Mouse (Mus musculus) heart, embryonic 10.5 days (tissue): ENCODE results near the gene Slc10a7. TPM values are rescaled to one million over a fixed set of nuclear protein-coding genes. Genes with fewer than 3 reads are reported as not detected.
"Not testable (repeated sequence)": the region's sequence is repeated elsewhere in the genome, so short reads cannot be mapped to it uniquely, and the experiment has no call there.

Experiments used
- DNase-seq: peaks from one replicate; pipeline ENCODE4 v3.0.0-alpha.2; 2017; ENCODE audit warnings: low spot score
- H3K27ac ChIP-seq: fragments of 300-500 bp; sonication (generic); 2 replicates; pipeline ENCODE4 v1.5.1; 2016; ENCODE audit warnings: mild to moderate bottlenecking
- H3K27me3 ChIP-seq: fragments of 300-500 bp; sonication (generic); 2 replicates; pipeline ENCODE4 v1.6.1; 2016; ENCODE audit warnings: mild to moderate bottlenecking; ENCODE audit not compliant: poor library complexity, insufficient read depth, severe bottlenecking
- H3K36me3 ChIP-seq: fragments of 300-500 bp; sonication (generic); 2 replicates; pipeline ENCODE4 v1.6.1; 2016; ENCODE audit warnings: mild to moderate bottlenecking, moderate library complexity
- H3K4me1 ChIP-seq: fragments of 300-500 bp; sonication (generic); 2 replicates; pipeline ENCODE4 v1.6.1; 2016; ENCODE audit warnings: mild to moderate bottlenecking
- H3K4me3 ChIP-seq: fragments of 300-500 bp; sonication (generic); 2 replicates; pipeline ENCODE4 v1.5.1; 2016; ENCODE audit warnings: mild to moderate bottlenecking, moderate library complexity
- H3K9me3 ChIP-seq: fragments of 300-500 bp; sonication (generic); 2 replicates; pipeline ENCODE4 v1.6.1; 2016; ENCODE audit warnings: mild to moderate bottlenecking, moderate library complexity
- WGBS: fragments of 180-500 bp; shearing (Covaris S2); methylation state at CpG from one replicate; pipeline ENCODE4 v1.1.7; 2016; 5-methylcytosine and 5-hydroxymethylcytosine counted together
- polyA plus RNA-seq: library from polyadenylated mRNA; unstranded; fragments of >200 nt; fragmentation: Nextera tagmentation; extraction: Ambion mirVana; gene quantifications from 2 replicates; pipeline ENCODE4 v1.2.1, GENCODE M21; 2016

The Slc10a7 gene
- 9.2 and 10.0 TPM in 2 replicates for polyA plus RNA-seq

GRCm38 (mm10) chr8:78509273-78510031, at the start of gene Slc10a7:
Gene Slc10a7 (plus strand): TSS chr8:78509346.
- Histone ChIP-seq H3K27ac (peak within 1 kb of the TSS; percentile 100), H3K9me3 (no peaks in the 10 kb centered on the region), H3K36me3 (peaks cover 12% of the 10 kb centered on the region), H3K27me3 (no peaks in the 10 kb centered on the region), H3K4me1 (peaks cover 8% of the 10 kb centered on the region; the same call in 1 of the 2 replicates), H3K4me3 (peak within 1 kb of the TSS; percentile 95)
- WGBS, result under 1% methylated on average over 51 of the region's 51 CpGs
- DNase-seq, result peak; percentile 95

- no peaks in the 10 kb centered on the region for H3K9me3 ChIP-seq
Measured at GRCm38 (mm10) chr8:78463941-78464340, 45.2 kb upstream of the Slc10a7 start.

DNA sequence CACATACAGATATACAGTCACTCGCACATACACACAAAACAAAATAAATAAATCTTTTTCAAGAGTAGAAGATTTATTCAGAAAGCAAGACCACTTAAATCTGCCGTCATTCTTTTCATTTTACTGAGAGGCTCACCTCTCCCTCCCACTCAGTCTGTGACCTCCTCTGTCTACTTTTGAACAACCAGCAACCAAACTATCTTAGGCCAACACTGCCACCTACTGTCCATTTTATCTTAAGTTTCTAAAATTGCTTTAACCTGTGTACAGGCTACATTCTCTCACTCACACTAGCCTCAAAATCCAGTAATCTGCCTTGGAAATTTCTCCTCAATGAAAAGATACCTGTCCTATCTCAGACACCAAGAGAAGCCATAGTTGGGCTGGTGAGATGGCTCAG, 41.3 kb upstream of the Slc10a7 start:
- H3K4me3 ChIP-seq, result no peak overlapping the region
- no peak overlapping the region for H3K27ac ChIP-seq
- H3K27me3 ChIP-seq, result no peaks in the 10 kb centered on the region
- H3K9me3 ChIP-seq, result no peaks in the 10 kb centered on the region
- no peak for DNase-seq
- H3K36me3 ChIP-seq, result no peaks in the 10 kb centered on the region
- H3K4me1 ChIP-seq, result no peaks in the 10 kb centered on the region
- WGBS, result 80% methylated on average over 2 of the region's 2 CpGs

More at GRCm38 (mm10) chr8:78463941-78464340, 45.2 kb upstream of the Slc10a7 start:
- no peaks in the 10 kb centered on the region for H3K4me1 ChIP-seq
- 80% methylated on average over 2 of the region's 2 CpGs for WGBS
- H3K27ac ChIP-seq, result no peak overlapping the region
- H3K4me3 ChIP-seq, result no peak overlapping the region
- no peaks in the 10 kb centered on the region for H3K27me3 ChIP-seq
- DNase-seq, result no peak
- H3K36me3 ChIP-seq, result no peaks in the 10 kb centered on the region

- H3K36me3 ChIP-seq, result no peaks in the 10 kb centered on the region
- DNase-seq, result no peak
- 47% methylated on average over 6 of the region's 6 CpGs for WGBS
- H3K4me1 ChIP-seq, result no peaks in the 10 kb centered on the region
- H3K27me3 ChIP-seq, result no peaks in the 10 kb centered on the region
- H3K9me3 ChIP-seq, result no peaks in the 10 kb centered on the region
- no peak overlapping the region for H3K4me3 ChIP-seq
- no peak overlapping the region for H3K27ac ChIP-seq
Measured at GRCm38 (mm10) chr8:78477051-78477829, 31.9 kb upstream of the Slc10a7 start.

GRCm38 (mm10) chr8:78489733-78490132, 19.4 kb upstream of the Slc10a7 start:
- no peak for DNase-seq
- 80% methylated on average over 3 of the region's 3 CpGs for WGBS
- Histone ChIP-seq H3K27me3 (no peaks in the 10 kb centered on the region), H3K4me3 (no peak overlapping the region), H3K36me3 (no peaks in the 10 kb centered on the region), H3K4me1 (no peaks in the 10 kb centered on the region), H3K9me3 (no peaks in the 10 kb centered on the region), H3K27ac (no peak overlapping the region)

- Histone ChIP-seq H3K27me3 (no peaks in the 10 kb centered on the region), H3K4me3 (no peak overlapping the region), H3K27ac (no peak overlapping the region), H3K9me3 (no peaks in the 10 kb centered on the region), H3K4me1 (no peaks in the 10 kb centered on the region), H3K36me3 (no peaks in the 10 kb centered on the region)
- WGBS, result 43% methylated on average over 2 of the region's 2 CpGs
- DNase-seq, result no peak
Measured at GRCm38 (mm10) chr8:78493031-78493430, 16.1 kb upstream of the Slc10a7 start.

GRCm38 (mm10) chr8:78496273-78496672, 12.9 kb upstream of the Slc10a7 start:
- 92% methylated on average over 3 of the region's 3 CpGs for WGBS
- not testable (repeated sequence) for H3K36me3 ChIP-seq, H3K27me3 ChIP-seq, H3K4me1 ChIP-seq, H3K9me3 ChIP-seq, DNase-seq, H3K4me3 ChIP-seq, H3K27ac ChIP-seq

- Histone ChIP-seq H3K9me3 (no peaks in the 10 kb centered on the region), H3K4me3 (no peak overlapping the region), H3K36me3 (peaks cover 25% of the 10 kb centered on the region), H3K27ac (no peak overlapping the region), H3K4me1 (0 out of 2 replicates have a peak, but pooled peaks cover 4% of the 10 kb centered on the region), H3K27me3 (no peaks in the 10 kb centered on the region)
- 64% methylated on average over 2 of the region's 2 CpGs for WGBS
- no peak for DNase-seq
Measured at GRCm38 (mm10) chr8:78502706-78503105, 6.4 kb upstream of the Slc10a7 start.

- H3K4me1 ChIP-seq, result peaks cover 8% of the 10 kb centered on the region; the same call in 1 of the 2 replicates
- 1% methylated on average over 38 of the region's 38 CpGs for WGBS
- peak; percentile 79 for DNase-seq
- H3K9me3 ChIP-seq, result no peaks in the 10 kb centered on the region
- H3K27me3 ChIP-seq, result no peaks in the 10 kb centered on the region
- peak overlapping the region; percentile 100 for H3K27ac ChIP-seq
- peak overlapping the region; percentile 95 for H3K4me3 ChIP-seq
- peaks cover 25% of the 10 kb centered on the region for H3K36me3 ChIP-seq
Measured at GRCm38 (mm10) chr8:78507979-78508718, 997 bp upstream of the Slc10a7 start.

DNA sequence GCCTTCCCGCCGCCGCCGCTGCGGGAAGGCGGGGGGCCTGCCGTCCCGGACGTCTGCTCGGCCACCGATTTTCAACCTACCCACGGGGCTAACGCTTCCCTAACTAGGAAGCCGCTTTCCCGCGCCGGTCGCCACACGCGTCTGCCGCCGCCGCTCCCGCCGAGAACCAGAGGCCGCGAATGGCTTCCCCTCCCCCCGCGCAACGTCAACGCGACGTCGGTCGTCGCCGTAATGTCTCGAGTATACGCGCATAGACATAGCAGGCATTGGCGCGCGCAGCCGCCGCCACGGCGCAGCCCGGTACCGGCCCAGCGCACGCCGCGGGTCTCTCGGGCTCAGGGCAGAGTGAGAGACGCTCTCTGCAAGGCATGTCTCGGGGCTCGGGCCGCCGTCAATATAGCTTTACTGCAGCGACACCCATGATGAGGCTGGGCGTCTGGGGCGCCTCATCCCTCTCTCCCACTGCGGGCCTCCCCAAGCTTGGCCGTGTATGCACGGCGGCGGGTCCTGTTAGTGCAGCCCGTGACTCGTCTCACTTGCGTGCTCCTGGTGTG, 350 bp upstream of the Slc10a7 start, which contains the start of gene Rbmxl1:
Rbmxl1 (minus strand) TSS at position 180 of the 554 bp plus-strand sequence.
- H3K27me3 ChIP-seq, result no peaks in the 10 kb centered on the region
- peak; percentile 93 for DNase-seq
- WGBS, result under 1% methylated on average over 70 of the region's 70 CpGs
- H3K9me3 ChIP-seq, result no peaks in the 10 kb centered on the region
- H3K36me3 ChIP-seq, result peaks cover 19% of the 10 kb centered on the region
- peaks cover 8% of the 10 kb centered on the region; the same call in 1 of the 2 replicates for H3K4me1 ChIP-seq
- H3K4me3 ChIP-seq, result peak within 1 kb of the TSS; percentile 95
- peak within 1 kb of the TSS; percentile 100 for H3K27ac ChIP-seq

DNA sequence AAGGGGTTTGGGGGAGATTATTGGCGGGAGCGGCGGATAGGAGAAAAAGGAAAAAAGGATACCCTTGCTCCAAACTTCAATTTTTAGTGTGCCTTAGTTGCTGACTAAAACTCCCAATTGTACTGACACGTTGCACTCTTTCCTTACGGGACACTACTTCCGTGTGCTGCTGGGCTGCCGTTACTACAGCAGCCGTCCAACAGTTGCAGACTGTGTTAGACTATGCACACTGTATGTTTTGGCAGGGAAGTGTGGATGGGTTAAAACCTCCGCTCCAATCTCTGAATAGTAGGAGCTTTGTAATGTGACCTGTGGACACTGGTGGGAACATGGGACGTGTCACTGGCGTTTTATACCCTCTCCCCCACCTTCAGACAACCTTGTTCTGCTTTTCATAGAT, 948 bp downstream of the Slc10a7 start:
- H3K4me1 ChIP-seq, result peaks cover 8% of the 10 kb centered on the region; the same call in 1 of the 2 replicates
- H3K36me3 ChIP-seq, result peaks cover 6% of the 10 kb centered on the region
- no peaks in the 10 kb centered on the region for H3K9me3 ChIP-seq
- DNase-seq, result no peak
- H3K4me3 ChIP-seq, result peak overlapping the region; percentile 95
- no peaks in the 10 kb centered on the region for H3K27me3 ChIP-seq
- peak overlapping the region; percentile 100 for H3K27ac ChIP-seq
- WGBS, result 2% methylated on average over 11 of the region's 11 CpGs

- Histone ChIP-seq H3K4me1 (peaks cover 8% of the 10 kb centered on the region; the same call in 1 of the 2 replicates), H3K9me3 (no peaks in the 10 kb centered on the region), H3K27ac (no peak overlapping the region), H3K4me3 (no peak overlapping the region), H3K36me3 (peaks cover 11% of the 10 kb centered on the region), H3K27me3 (no peaks in the 10 kb centered on the region)
- DNase-seq, result no peak
- 54% methylated on average over 3 of the region's 3 CpGs for WGBS
Measured at GRCm38 (mm10) chr8:78510926-78511325, 1.8 kb downstream of the Slc10a7 start.
